Mouse (Mus musculus) left cerebral cortex, adult 2 months (tissue): ENCODE measurements around the gene H2-Q10. TPM values are rescaled to one million over a fixed set of nuclear protein-coding genes. Genes with fewer than 3 reads are reported as not detected.
A peak's percentile ranks its signal among the peaks of the same experiment; 100 is the strongest.
"Not testable (repeated sequence)": the region's sequence is repeated elsewhere in the genome, so short reads cannot be mapped to it uniquely, and the experiment has no call there.

Source experiments
- DNase-seq, 2 experiments: peaks; one replicate each; pipeline ENCODE4 v3.0.0; 2021 to 2022; ENCODE audit warnings: low spot score in 2 of 2, mixed read lengths in 1 of 2; ENCODE audit errors: extremely low spot score in 1 of 2
- H3K27ac ChIP-seq: fragments of 200-600 bp; 2 replicates; pipeline ENCODE4 v1.8.1; 2022
- H3K4me3 ChIP-seq: fragments of 200-600 bp; 2 replicates; pipeline ENCODE4 v1.8.1; 2022
- CTCF ChIP-seq: fragments of 200-600 bp; IDR thresholded peaks from 2 replicates; pipeline ENCODE4 v1.8.1; 2022; ENCODE audit warnings: antibody characterized with exemption, mild to moderate bottlenecking, moderate library complexity
- intact Hi-C: fragments of 180-260 bp; cut with DNase I; formaldehyde crosslinking; loops from one replicate; pipeline ENCODE4 v1.15.1; 2025
- long read RNA-seq, 2 experiments: library from polyadenylated mRNA; stranded (forward); transcript quantifications; one replicate each; pipeline ENCODE4 v2.0.0; 2021; ENCODE audit warnings: borderline mapping rate in 2 of 2
- total RNA-seq, 2 experiments: library from RNA; stranded (reverse); gene quantifications; 2 replicates each; pipeline ENCODE4 v1.2.3; 2021

Gene H2-Q10
- under 1 TPM; 0.43 to 0.75 TPM for total RNA-seq
- long read RNA-seq, experiment 1 = 0 reads
- long read RNA-seq, experiment 2 = 0 reads

DNA sequence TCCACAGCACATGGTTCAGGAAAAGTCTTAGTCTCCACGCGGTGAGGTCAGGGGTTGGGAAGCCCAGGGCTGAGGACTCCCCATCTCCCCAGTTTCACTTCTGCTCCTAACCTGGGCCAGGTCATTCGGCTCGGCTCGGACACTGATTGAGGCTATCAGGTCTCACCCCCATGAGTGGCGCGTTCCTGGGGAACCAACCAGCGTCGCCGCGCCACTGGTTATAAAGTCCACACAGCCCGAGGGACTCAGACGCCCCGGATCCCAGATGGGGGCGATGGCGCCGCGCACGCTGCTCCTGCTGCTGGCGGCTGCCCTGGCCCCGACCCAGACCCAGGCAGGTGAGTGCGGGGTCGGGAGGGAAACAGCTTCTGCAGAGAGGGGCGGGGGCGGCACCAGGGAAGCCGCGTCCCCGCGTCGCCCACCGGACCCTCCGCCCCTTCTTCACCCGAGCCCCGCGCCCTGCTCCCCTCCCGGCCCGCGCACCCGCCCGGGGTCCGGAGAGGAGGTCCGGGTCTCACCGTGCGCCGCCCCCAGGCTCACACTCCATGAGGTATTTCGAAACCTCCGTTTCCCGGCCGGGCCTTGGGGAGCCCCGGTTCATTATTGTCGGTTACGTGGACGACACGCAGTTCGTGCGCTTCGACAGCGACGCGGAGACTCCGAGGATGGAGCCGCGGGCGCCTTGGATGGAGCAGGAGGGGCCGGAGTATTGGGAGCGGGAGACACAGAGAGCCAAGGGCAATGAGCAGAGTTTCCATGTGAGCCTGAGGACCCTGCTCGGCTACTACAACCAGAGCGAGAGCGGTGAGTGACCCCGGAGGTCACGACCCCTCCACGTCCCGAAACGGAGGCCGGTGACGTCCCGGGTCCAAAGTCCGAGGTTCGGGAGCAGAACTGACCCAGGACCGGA lies at the start of gene H2-Q10:
Gene H2-Q10, plus strand, starts transcription at position 248 of the 910 bp plus-strand sequence.
- peak within 1 kb of the TSS; percentile 7 for H3K4me3 ChIP-seq
- no peak for DNase-seq
- H3K27ac ChIP-seq = no peak within 1 kb of the TSS
- TF ChIP-seq CTCF = no peak
- intact Hi-C loops = no loop called here

DNA sequence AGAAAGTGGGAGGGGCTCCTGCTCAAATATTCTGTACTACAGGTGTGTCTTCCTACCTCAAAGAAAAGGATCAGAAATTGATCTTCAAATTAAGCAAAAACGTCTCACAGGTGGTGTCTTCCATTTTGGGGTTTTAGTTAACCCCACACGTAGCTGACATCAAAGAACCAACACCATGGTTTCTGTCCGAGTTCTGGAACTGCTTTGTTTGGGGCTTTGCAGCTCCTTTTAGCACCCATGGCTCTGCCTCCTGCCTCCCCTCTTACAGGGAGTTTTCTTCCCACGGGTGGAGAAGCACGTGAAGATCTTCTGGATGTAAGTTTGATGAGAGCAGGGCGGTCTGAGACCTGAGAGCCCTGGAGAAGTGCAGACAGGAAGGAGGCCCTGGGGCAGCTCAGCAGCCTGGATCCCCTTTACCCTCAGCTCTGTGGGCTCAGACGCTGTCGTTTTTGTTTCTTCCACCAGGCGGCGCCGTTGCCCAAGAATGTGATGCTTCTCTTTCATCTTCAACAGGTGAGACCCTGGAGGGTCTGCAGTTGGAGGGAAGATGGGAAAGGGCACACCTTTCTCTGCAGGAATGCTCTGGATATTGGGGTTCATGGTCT lies 49.6 kb upstream of the H2-Q10 start:
- H3K4me3 ChIP-seq, DNase-seq, H3K27ac ChIP-seq, intact Hi-C loops: not testable (repeated sequence)
- TF ChIP-seq CTCF = peak; percentile 69

DNA sequence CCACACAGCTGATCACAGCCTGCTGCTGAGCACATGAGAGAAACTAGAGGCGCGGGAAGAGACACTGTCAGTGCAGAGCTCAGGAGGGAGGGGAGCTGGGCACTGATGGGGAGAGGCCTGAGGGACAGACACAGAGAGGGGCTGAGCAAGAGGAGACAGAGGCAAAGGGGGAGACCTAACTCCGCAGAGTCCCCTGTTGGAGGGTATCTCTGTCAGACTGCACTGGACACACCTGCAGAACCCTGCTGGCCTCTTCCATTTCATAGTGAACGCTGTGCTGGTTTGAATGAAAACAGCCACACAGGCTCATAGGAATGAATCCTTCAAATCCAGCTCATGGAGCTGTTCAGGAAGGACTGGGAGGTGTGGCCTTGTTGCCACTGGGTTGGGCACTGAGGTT lies 48.6 kb upstream of the H2-Q10 start:
- peak in 1 of 2 experiments; percentile 5 for DNase-seq
- intact Hi-C loops, H3K4me3 ChIP-seq, H3K27ac ChIP-seq: not testable (repeated sequence)

DNA sequence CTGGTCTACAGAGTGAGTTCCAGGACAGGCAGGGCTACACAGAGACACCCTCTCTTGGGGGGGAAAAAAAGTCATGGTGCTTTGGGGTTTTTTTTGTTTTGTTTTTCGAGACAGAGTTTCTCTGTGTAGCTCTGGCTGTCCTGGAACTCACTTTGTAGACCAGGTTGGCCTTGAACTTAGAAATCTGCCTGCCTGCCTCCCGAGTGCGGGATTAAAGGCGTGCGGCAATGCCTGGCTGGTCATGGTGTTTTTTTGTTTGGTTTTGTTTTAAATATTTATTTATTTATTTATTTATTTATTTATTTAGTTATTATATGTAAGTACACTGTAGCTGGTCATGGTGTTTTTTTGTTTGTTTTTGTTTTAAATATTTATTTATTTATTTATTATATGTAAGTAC lies 47.5 kb upstream of the H2-Q10 start:
- H3K27ac ChIP-seq, DNase-seq, H3K4me3 ChIP-seq, intact Hi-C loops: not testable (repeated sequence)

DNA sequence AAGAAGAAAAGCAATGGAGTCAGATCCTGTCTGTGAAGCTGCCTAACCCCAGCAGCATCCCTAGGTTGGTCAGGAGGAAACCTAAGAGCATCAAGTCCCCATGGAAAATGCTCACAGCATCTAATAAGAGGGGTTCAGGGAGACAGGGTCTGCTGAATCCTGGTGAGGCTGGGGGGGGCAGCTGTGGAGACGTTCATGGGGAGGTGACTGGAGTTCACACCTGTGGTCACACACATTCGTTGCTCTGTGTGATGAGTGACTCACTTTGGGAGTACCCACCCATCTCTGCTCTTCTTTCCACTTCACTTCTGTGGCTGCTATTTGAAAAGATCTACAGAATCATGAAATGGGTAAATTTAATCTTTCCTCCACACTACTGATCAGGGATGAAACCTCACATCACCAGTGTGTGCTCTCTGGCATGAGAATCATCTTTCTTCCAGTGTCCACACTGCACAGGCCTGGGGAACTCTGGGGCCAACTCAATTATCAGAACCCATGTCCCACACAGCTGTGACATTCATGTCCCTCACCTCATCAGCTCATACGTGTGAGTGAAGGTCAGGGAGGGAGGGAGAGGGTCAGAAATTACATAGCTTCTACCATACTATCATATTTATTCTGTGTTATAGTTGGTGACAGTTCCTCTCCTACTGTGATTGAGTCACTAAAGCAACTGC lies 46.6 kb upstream of the H2-Q10 start:
- H3K4me3 ChIP-seq, H3K27ac ChIP-seq, intact Hi-C loops: not testable (repeated sequence)
- DNase-seq = peak in 1 of 2 experiments; percentile 6

DNA sequence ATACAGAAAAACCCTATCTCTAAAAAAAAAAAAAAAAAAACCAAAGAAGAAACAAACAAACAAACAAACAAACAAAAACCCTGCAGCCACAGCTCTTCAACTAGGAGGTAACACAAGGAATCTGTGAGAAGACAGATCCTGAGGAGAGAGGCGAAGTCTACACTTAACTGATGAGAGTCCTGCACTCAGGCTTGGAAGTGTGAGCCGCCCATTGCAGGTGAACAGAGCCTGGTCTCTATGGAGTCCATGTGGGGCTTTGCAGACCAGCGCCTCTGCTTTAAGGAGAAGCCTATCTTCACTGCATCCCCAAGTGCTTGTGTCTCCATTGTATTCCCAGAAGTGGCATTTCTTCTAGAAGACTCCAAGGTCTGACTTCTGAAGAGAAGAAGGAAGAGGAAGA lies 45.8 kb upstream of the H2-Q10 start:
- H3K4me3 ChIP-seq, intact Hi-C loops, DNase-seq, H3K27ac ChIP-seq: not testable (repeated sequence)

DNA sequence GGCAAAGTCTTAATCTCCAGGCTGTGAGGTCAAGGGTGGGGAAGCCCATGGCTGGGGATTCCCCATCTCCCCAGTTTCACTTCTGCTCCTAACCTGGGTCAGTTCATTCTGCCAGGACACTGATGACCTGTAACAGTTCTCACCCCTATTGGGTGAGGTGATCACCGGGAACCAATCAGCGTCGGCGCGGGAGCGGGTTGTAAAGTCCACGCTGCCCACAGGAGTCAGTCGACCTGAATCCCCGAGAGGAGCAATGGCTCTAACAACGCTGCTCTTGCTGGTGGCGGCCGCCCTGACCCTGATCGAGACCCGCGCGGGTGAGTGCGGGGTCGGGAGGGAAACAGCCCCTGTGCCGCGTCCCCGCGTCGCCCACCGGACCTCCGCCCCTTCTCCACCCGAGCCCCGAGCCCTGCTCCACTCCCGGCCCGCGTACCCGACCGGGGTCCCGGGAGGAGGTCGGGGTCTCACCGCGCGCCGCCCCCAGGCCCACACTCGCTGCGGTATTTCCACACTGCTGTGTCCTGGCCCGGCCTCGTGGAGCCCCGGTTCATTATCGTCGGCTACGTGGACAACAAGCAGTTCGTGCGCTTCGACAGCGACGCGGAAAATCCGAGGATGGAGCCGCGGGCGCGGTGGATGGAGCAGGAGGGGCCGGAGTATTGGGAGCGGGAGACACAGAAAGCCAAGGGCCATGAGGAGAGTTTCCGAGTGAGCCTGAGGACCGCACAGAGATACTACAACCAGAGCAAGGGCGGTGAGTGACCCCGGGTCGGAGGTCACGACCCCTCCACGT lies 45.1 kb upstream of the H2-Q10 start, which contains the start of gene H2-Q6:
Gene H2-Q6, plus strand, starts transcription at position 227 of the 793 bp plus-strand sequence.
- intact Hi-C loops, DNase-seq: not testable (repeated sequence)
- H3K4me3 ChIP-seq = peak within 1 kb of the TSS; percentile 24

DNA sequence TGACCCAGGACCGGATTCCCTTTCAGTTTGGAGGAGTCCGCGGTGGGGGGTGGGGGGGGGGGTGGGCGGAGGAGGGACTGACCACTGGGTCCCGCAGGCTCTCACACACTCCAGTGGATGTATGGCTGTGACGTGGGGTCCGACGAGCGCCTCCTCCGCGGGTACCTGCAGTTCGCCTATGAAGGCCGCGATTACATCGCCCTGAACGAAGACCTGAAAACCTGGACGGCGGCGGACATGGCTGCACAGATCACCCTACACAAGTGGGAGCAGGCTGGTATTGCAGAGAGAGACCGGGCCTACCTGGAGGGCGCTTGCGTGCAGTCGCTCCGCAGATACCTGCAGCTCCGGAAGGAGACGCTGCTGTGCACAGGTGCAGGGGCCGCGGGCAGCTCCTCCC lies 44.4 kb upstream of the H2-Q10 start:
- H3K4me3 ChIP-seq, intact Hi-C loops, DNase-seq, H3K27ac ChIP-seq: not testable (repeated sequence)

More for the DNA sequence above, 45.1 kb upstream of the H2-Q10 start, which contains the start of gene H2-Q6:
- not testable (repeated sequence) for H3K27ac ChIP-seq

DNA sequence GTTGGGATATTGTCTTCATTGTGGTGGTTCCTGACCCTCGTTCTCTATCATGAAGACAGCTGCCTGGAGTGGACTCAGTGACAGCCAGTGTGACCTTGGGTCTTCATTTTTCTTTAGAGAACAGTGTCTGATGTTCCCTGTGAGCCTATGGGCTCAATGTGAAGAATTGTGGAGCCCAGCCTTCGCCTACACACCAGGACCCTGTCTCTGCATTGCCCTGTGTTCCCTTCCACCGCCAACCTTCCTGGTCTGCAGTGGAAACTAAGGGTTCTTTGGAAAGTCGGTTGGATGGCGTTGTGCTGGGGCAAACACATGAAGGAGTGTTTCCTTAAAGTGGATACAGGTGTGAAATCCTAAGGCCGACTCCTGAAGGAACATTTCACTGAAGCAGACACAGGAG lies 41.0 kb upstream of the H2-Q10 start:
- intact Hi-C loops, DNase-seq, H3K4me3 ChIP-seq: not testable (repeated sequence)

DNA sequence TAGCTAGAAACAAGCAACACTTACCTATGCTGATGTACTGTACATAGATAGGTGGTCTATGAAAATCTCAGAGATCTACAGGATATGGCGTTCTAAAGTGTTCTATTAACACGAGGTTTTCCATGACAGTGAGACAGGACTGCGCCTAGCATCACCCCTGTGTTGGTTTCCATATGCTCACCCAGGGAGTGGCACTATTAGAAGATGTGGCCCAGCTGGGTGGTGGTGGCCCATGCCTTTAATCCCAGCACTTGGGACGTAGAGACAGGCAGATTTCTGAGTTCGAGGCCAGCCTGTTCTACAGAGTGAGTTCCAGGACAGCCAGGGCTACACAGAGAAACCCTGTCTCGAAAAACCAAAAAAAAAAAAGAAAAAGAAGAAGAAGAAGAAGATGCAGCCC lies 39.2 kb upstream of the H2-Q10 start:
- DNase-seq, intact Hi-C loops, H3K27ac ChIP-seq, H3K4me3 ChIP-seq: not testable (repeated sequence)

More for the DNA sequence above, 41.0 kb upstream of the H2-Q10 start:
- not testable (repeated sequence) for H3K27ac ChIP-seq

DNA sequence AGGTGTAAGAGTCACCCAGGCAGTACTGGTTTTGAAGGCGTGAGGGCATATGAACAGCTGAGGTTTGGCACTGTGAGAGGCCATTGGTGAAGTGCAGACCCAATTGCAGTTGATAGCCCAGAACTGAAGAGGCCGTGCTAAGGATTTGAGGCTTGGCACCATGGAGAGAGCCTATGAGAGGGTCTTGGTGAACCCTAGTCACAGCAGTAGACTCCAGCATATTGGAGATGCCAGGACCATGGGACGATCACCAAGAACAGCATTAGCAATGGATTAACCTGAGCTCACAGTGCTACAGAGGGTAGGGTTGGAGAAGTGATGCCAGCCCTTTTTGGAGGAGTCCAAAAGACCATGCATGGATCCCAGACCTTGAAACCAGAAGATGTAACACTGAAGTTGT lies 37.7 kb upstream of the H2-Q10 start:
- H3K27ac ChIP-seq, intact Hi-C loops, H3K4me3 ChIP-seq, DNase-seq: not testable (repeated sequence)
